Mouse (Mus musculus): Measurements from ENCODE around the gene Arhgap30.
A peak's percentile ranks its signal among the peaks of the same experiment; 100 is the strongest.

GRCm38 (mm10) chr1:171355812-171356340 lies 32.9 kb upstream of the Arhgap30 start:
- TF ChIP-seq POLR2A (IDR thresholded peaks at IDR 0.05; ENCODE audit: low read depth, low read length) (no peak), CTCF (conservative IDR thresholded peaks at IDR 0.05; ENCODE audit: insufficient read depth, insufficient read length, low read depth, low read length) (peak; percentile 66)

All from kidney, adult 2 months (tissue).